Mouse (Mus musculus): ENCODE results near the gene March6.

GRCm38 (mm10) chr15:31533529-31533928 is 2.7 kb upstream of the March6 start:
- TF ChIP-seq CTCF (IDR thresholded peaks at IDR 0.05; ENCODE audit: insufficient read depth, low read length) (no peak), POLR2A (IDR thresholded peaks at IDR 0.05; ENCODE audit: borderline replicate concordance, extremely low read depth, low read depth, low read length) (no peak)

Measured in lung, adult 2 months (tissue).